Mouse (Mus musculus) intestine, embryonic 14.5 days (tissue): ENCODE results near the gene Gm42372. TPM values are rescaled to one million over a fixed set of nuclear protein-coding genes. Genes with fewer than 3 reads are reported as not detected.

Experiments
- ATAC-seq: fragments of 200-750 bp; cut with Nextera tagmentation; replicated peaks from 2 replicates; pipeline ENCODE4 v1.8.0; 2017; ENCODE audit warnings: low read depth, moderate number of reproducible peaks, moderate TSS enrichment, moderate library complexity; ENCODE audit not compliant: low FRiP score, low TSS enrichment
- DNase-seq: peaks from one replicate; pipeline ENCODE4 v3.0.0-alpha.2; 2018; ENCODE audit warnings: low spot score
- H3K27ac ChIP-seq: fragments of 300-500 bp; sonication (generic); 2 replicates; pipeline ENCODE4 v1.5.1; 2014; ENCODE audit warnings: low read depth, mild to moderate bottlenecking, control low read depth
- H3K27me3 ChIP-seq: fragments of 300-500 bp; sonication (generic); replicated peaks from 2 replicates; pipeline ENCODE4 v1.6.1; 2014; ENCODE audit warnings: low read length, control low read depth; ENCODE audit not compliant: control insufficient read depth, insufficient read depth
- H3K36me3 ChIP-seq: fragments of 300-500 bp; sonication (generic); 2 replicates; pipeline ENCODE4 v1.6.1; 2014; ENCODE audit warnings: low read length, control low read depth; ENCODE audit not compliant: control insufficient read depth, insufficient read depth
- H3K4me1 ChIP-seq: fragments of 300-500 bp; sonication (generic); replicated peaks from 2 replicates; pipeline ENCODE4 v1.6.1; 2014; ENCODE audit warnings: low read length, control low read depth, mixed read lengths; ENCODE audit not compliant: control insufficient read depth, insufficient read depth
- H3K4me2 ChIP-seq: fragments of 300-500 bp; sonication (generic); 2 replicates; pipeline ENCODE4 v1.6.1; 2014; ENCODE audit warnings: low read length
- H3K4me3 ChIP-seq: fragments of 300-500 bp; sonication (generic); 2 replicates; pipeline ENCODE4 v1.5.1; 2014; ENCODE audit warnings: low read depth, low read length, control low read depth, mixed read lengths
- H3K9ac ChIP-seq: fragments of 300-500 bp; sonication (generic); 2 replicates; pipeline ENCODE4 v1.6.1; 2014; ENCODE audit warnings: mild to moderate bottlenecking, low read length
- H3K9me3 ChIP-seq: fragments of 300-500 bp; sonication (generic); 2 replicates; pipeline ENCODE4 v1.6.1; 2016; ENCODE audit warnings: low read length, control low read depth; ENCODE audit not compliant: control insufficient read depth
- WGBS: fragments of 180-500 bp; shearing (Covaris S2); extraction: QIAGEN DNeasy Blood & Tissue Kit; methylation state at CpG from one replicate; pipeline ENCODE4 v1.1.7; 2014; 5-methylcytosine and 5-hydroxymethylcytosine counted together
- polyA plus RNA-seq: library from polyadenylated mRNA; unstranded; fragments of >200 nt; fragmentation: Nextera tagmentation; extraction: Ambion mirVana; gene quantifications from 2 replicates; pipeline ENCODE4 v1.2.1, GENCODE M21; 2014

The Gm42372 gene
- polyA plus RNA-seq, 1 experiment from 2014 or later: 0.51 TPM

DNA sequence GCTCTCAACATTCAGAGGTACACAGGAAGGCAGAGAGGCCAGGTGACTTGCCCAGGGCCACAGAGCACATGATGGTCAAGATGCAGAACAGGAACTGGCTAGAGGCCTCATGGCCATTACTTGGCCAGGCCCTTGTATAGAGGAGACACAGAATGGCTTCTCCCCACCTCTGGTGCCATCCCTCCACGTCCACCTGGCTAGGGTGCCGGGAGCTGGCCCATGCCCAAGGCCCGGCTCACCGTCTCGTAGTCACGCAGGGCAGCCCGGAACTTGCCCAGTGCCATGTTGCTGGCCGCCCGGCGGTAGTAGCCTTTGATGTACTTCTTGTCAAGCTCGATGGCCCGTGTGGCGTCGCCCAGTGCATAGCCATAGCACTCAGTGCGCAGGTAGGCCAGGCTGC lies 39.3 kb downstream of the Gm42372 start:
- Histone ChIP-seq H3K27me3 (no peaks in the 10 kb centered on the region), H3K9ac (no peak overlapping the region), H3K36me3 (peaks cover 55% of the 10 kb centered on the region), H3K9me3 (no peaks in the 10 kb centered on the region), H3K27ac (no peak overlapping the region), H3K4me3 (no peak overlapping the region), H3K4me2 (no peak overlapping the region), H3K4me1 (peaks cover 20% of the 10 kb centered on the region)
- no peak for DNase-seq
- 94% methylated on average over 15 of the region's 15 CpGs for WGBS
- ATAC-seq: no peak

DNA sequence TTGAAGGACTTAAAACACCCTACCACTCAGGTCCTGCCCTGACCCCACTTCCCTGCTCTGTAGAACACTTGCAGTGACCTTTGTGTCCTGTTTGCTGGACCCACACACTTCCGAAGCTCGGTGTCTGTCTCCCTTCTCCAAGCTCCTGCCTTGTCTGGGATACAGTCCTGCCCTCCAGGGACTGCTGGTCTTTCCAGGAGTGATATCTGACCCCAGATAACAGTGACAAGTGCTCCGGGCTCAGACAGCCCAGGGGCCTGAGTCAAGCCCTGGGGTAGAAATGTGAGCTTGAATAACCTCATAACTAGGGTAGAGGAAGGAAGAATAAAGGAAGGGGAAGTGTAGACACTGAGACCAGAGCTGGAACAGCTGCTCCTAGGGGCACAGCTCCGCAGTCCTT lies 40.8 kb downstream of the Gm42372 start:
- no peak overlapping the region for H3K9ac ChIP-seq
- 72% methylated on average over 4 of the region's 4 CpGs for WGBS
- H3K36me3 ChIP-seq: peaks cover 55% of the 10 kb centered on the region
- H3K4me1 ChIP-seq: peaks cover 25% of the 10 kb centered on the region
- no peaks in the 10 kb centered on the region for H3K27me3 ChIP-seq
- ATAC-seq (no peak), DNase-seq (no peak)
- no peaks in the 10 kb centered on the region for H3K9me3 ChIP-seq
- H3K27ac ChIP-seq: no peak overlapping the region
- H3K4me3 ChIP-seq: no peak overlapping the region
- no peak overlapping the region for H3K4me2 ChIP-seq

DNA sequence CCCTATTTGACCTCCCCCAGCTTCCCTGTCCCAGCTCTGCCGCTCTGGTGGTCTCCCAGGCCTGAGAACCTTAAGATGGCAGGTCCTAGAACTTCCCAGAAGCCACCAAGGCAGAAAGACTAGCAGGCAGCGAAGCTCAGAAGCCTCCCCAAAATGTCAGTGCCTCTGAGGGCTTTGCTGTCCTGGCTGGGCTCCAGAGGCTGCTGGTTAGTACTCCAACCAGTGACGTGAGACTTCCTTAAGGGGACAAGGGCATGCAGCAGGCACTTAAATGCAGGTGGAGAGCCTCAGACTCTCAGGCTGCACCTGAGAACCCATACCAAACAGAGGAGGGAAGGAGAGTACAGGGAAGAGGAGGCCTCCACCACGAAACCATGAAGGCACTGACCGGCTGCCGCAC lies 41.3 kb downstream of the Gm42372 start:
- peaks cover 54% of the 10 kb centered on the region for H3K36me3 ChIP-seq
- no peak overlapping the region for H3K9ac ChIP-seq
- no peak for ATAC-seq

GRCm38 (mm10) chr7:17024814-17025504 lies 42.1 kb downstream of the Gm42372 start:
- no peak overlapping the region for H3K9ac ChIP-seq
- ATAC-seq (no peak), DNase-seq (no peak)
- no peaks in the 10 kb centered on the region for H3K27me3 ChIP-seq
- no peaks in the 10 kb centered on the region for H3K9me3 ChIP-seq
- peaks cover 46% of the 10 kb centered on the region for H3K36me3 ChIP-seq
- 0 out of 2 replicates have a peak overlapping the region, but pooled peaks have one; percentile 19 for H3K27ac ChIP-seq
- H3K4me1 ChIP-seq: peaks cover 25% of the 10 kb centered on the region
- H3K4me2 ChIP-seq: no peak overlapping the region
- H3K4me3 ChIP-seq: no peak overlapping the region
- WGBS: 80% methylated on average over 10 of the region's 10 CpGs

More for the DNA sequence above, 41.3 kb downstream of the Gm42372 start:
- 0 out of 2 replicates have a peak overlapping the region, but pooled peaks have one; percentile 19 for H3K27ac ChIP-seq
- no peaks in the 10 kb centered on the region for H3K27me3 ChIP-seq
- H3K9me3 ChIP-seq: no peaks in the 10 kb centered on the region
- no peak overlapping the region for H3K4me3 ChIP-seq
- DNase-seq: no peak
- WGBS: 83% methylated on average over 6 of the region's 6 CpGs
- H3K4me1 ChIP-seq: peaks cover 25% of the 10 kb centered on the region
- H3K4me2 ChIP-seq: no peak overlapping the region

DNA sequence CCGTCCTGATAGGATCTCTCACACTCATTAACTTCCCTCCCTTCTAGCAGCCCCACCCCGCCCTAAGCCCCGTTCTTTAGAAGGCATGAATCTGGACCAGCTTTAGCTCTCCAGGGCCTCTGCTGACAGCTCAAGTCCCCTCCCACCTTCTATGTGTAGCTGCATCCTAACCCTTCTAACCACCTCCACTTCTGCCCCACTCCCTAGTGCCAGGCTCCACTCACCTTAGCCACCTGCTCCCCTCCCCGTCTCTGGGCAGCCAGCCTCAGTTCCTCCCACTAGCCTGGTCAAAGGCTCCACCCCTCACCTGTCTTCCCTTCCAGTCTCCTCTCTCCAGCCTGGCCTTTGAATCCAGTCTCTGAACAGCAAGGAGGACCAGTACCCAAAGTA lies 42.6 kb downstream of the Gm42372 start:
- H3K36me3 ChIP-seq: peaks cover 40% of the 10 kb centered on the region
- WGBS: 50% methylated on average over 4 of the region's 4 CpGs
- peak overlapping the region; percentile 70; the same call in 1 of the 2 replicates for H3K4me2 ChIP-seq
- no peak for DNase-seq
- H3K4me3 ChIP-seq: no peak overlapping the region
- H3K9me3 ChIP-seq: no peaks in the 10 kb centered on the region
- 0 out of 2 replicates have a peak overlapping the region, but pooled peaks have one; percentile 19 for H3K27ac ChIP-seq
- H3K9ac ChIP-seq: no peak overlapping the region
- peaks cover 25% of the 10 kb centered on the region for H3K4me1 ChIP-seq
- no peaks in the 10 kb centered on the region for H3K27me3 ChIP-seq
- ATAC-seq: no peak

DNA sequence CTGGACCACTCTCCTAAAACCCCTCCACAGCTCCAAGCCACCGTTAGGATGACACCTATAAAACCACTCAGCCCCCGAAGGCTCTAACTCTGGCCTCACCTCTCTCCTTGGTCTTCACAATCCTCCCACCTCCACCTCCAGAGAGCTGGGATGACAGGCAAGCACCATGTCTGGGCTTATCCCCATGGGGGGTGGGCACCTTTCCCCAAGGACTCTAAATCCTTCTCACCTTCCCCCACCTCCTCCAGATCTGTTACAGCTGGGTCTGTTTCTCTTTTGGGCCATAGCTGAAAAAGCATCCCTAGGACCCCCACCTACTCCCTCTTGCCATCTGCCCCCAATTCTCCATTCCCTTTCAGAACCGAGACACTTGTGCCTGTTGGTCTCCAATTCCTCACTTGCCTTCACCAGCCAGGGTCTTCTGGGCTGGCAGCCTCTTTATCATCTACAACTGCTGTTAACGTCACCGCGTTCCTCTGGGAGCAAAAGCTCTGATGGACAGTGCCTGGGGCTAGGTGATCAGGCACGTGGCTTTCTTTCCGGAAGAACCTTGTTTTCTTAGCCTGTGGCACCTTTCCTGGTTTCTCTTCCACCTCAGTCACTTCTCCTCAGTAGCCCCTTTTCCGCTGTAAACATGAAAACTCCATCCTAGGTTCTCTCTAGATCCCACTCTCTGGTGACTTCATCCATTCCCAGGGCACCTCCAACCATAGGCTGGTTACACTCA lies 43.2 kb downstream of the Gm42372 start:
- no peak overlapping the region for H3K4me3 ChIP-seq
- H3K9ac ChIP-seq: no peak overlapping the region
- H3K27me3 ChIP-seq: no peaks in the 10 kb centered on the region
- no peaks in the 10 kb centered on the region for H3K9me3 ChIP-seq
- H3K4me1 ChIP-seq: peaks cover 25% of the 10 kb centered on the region
- H3K36me3 ChIP-seq: peaks cover 40% of the 10 kb centered on the region
- no peak overlapping the region for H3K27ac ChIP-seq
- DNase-seq (no peak), ATAC-seq (no peak)
- H3K4me2 ChIP-seq: peak overlapping the region; percentile 70
- WGBS: 77% methylated on average over 9 of the region's 9 CpGs

GRCm38 (mm10) chr7:17026710-17027587 lies 44.1 kb downstream of the Gm42372 start:
- peak overlapping the region; percentile 70 for H3K4me2 ChIP-seq
- peaks cover 39% of the 10 kb centered on the region for H3K36me3 ChIP-seq
- no peaks in the 10 kb centered on the region for H3K27me3 ChIP-seq
- peak overlapping the region; percentile 73 for H3K9ac ChIP-seq
- peaks cover 25% of the 10 kb centered on the region for H3K4me1 ChIP-seq
- H3K27ac ChIP-seq: peak overlapping the region; percentile 52; the same call in 1 of the 2 replicates
- peak; percentile 63; the same call in 1 of the 2 replicates for ATAC-seq
- no peaks in the 10 kb centered on the region for H3K9me3 ChIP-seq
- peak overlapping the region; percentile 77 for H3K4me3 ChIP-seq
- no peak for DNase-seq
- WGBS: 7% methylated on average over 24 of the region's 24 CpGs

DNA sequence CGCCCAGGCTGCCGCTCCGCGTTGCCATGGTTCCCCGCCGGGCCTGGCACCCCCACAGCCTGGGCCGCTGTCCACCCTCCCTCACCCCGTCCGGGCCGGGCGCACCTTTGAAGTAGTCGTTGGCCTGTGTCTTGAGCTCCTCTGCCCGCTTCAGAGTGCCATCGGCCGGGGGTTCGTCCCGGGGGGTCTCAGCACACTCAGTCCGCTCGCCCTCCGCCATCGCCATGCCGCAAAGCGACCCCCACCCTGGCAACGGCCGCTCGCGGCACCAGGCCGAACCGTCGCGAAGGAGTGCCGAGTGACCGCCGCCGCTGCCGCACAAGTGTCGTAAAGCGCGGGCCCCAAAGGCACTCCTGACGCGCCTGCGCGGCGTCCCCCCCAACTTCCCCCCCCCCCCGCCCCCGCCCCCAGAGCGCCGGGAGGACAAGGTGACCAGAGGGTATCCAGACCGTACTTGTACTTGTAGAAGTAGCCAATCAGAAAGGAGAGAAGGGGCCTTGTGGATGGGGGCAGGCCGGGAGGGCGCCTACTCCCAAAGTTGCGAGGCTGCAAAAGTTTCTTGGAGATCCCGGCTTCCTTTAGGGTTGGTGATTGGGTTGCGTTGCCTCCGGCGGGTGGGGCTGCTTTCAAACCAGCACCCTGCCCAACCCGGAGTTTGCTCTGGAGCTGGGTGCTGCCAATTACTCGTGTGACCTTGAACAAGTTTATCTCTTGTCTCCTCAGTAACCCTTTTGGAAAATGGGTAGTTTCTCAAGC lies 44.9 kb downstream of the Gm42372 start, which contains the start of gene Ppp5c:
Gene Ppp5c, minus strand, starts transcription at position 337 of the 756 bp plus-strand sequence.
- Histone ChIP-seq H3K9ac (peak within 1 kb of the TSS; percentile 73), H3K27ac (peak within 1 kb of the TSS; percentile 52), H3K9me3 (no peaks in the 10 kb centered on the region), H3K36me3 (peaks cover 39% of the 10 kb centered on the region), H3K4me3 (peak within 1 kb of the TSS; percentile 77), H3K4me1 (peaks cover 25% of the 10 kb centered on the region), H3K4me2 (peak within 1 kb of the TSS; percentile 70), H3K27me3 (no peaks in the 10 kb centered on the region)
- WGBS: under 1% methylated on average over 55 of the region's 58 CpGs
- peak; percentile 87 for ATAC-seq
- peak; percentile 95 for DNase-seq
